Mouse (Mus musculus) ES-Bruce4 (cell line): Measurements from ENCODE around the gene Haao. TPM values are rescaled to one million over a fixed set of nuclear protein-coding genes. Genes with fewer than 3 reads are reported as not detected.

Source experiments
- H3K27ac ChIP-seq: 2 replicates; pipeline ENCODE4 v1.5.1; 2012; ENCODE audit warnings: low read length, inconsistent platforms; ENCODE audit not compliant: insufficient read depth
- H3K27me3 ChIP-seq: 2 replicates; pipeline ENCODE4 v1.6.1; 2012; ENCODE audit warnings: mild to moderate bottlenecking, low read length, inconsistent platforms; ENCODE audit not compliant: control insufficient read depth, poor library complexity, insufficient read depth, severe bottlenecking
- H3K36me3 ChIP-seq: 2 replicates; pipeline ENCODE4 v1.6.1; 2012; ENCODE audit warnings: inconsistent platforms, mild to moderate bottlenecking, low read length, moderate library complexity; ENCODE audit not compliant: control insufficient read depth, poor library complexity, insufficient read depth, severe bottlenecking
- H3K4me1 ChIP-seq: one replicate; pipeline ENCODE4 v1.8.1; 2011; ENCODE audit warnings: low read length; ENCODE audit not compliant: control insufficient read depth, insufficient read depth
- H3K4me3 ChIP-seq: 2 replicates; pipeline ENCODE4 v1.5.1; 2011; ENCODE audit warnings: low read depth, mild to moderate bottlenecking, low read length
- H3K9ac ChIP-seq: 2 replicates; pipeline ENCODE4 v1.6.1; 2012; ENCODE audit warnings: low read depth, mild to moderate bottlenecking, inconsistent platforms; ENCODE audit not compliant: poor library complexity, severe bottlenecking
- H3K9me3 ChIP-seq: replicated peaks from 2 replicates; pipeline ENCODE4 v1.6.1; 2012; ENCODE audit warnings: mild to moderate bottlenecking, low read length, inconsistent platforms; ENCODE audit not compliant: control insufficient read depth, poor library complexity, insufficient read depth, severe bottlenecking
- CTCF ChIP-seq: IDR thresholded peaks from one replicate; pipeline ENCODE4 v1.8.1; 2011; ENCODE audit warnings: low read depth, low read length
- EP300 ChIP-seq: IDR thresholded peaks from 2 replicates; pipeline ENCODE4 v1.6.1; 2011; ENCODE audit warnings: low read depth, low read length; ENCODE audit not compliant: insufficient read depth
- POLR2A ChIP-seq: IDR thresholded peaks from one replicate; pipeline ENCODE4 v1.8.1; 2011; ENCODE audit warnings: low read length; ENCODE audit not compliant: insufficient read depth
- polyA plus RNA-seq: library from polyadenylated mRNA; stranded (reverse); fragments of >200 nt; gene quantifications from 2 replicates; pipeline ENCODE4 v1.2.4, GENCODE M21; 2011; ENCODE audit warnings: low read depth; ENCODE audit not compliant: missing spikeins, insufficient read depth, insufficient read length

The Haao gene
- polyA plus RNA-seq, 1 experiment: 0.55 TPM

GRCm38 (mm10) chr17:83854284-83854918 is 6.6 kb upstream of the Haao start:
- TF ChIP-seq EP300 (no peak), POLR2A (peak; percentile 90), CTCF (no peak)
- H3K27me3 ChIP-seq: no peaks in the 10 kb centered on the region
- peak overlapping the region; percentile 94 for H3K4me3 ChIP-seq

GRCm38 (mm10) chr17:83853831-83854230 is 6.1 kb upstream of the Haao start:
- H3K36me3 ChIP-seq: no peaks in the 10 kb centered on the region
- peak overlapping the region; percentile 94 for H3K4me3 ChIP-seq
- no peaks in the 10 kb centered on the region for H3K4me1 ChIP-seq
- H3K27me3 ChIP-seq: no peaks in the 10 kb centered on the region
- H3K9ac ChIP-seq: 0 out of 2 replicates have a peak overlapping the region, but pooled peaks have one; percentile 18
- TF ChIP-seq EP300 (no peak), CTCF (peak; percentile 35)
- no peak overlapping the region for H3K27ac ChIP-seq
- no peaks in the 10 kb centered on the region for H3K9me3 ChIP-seq

More at GRCm38 (mm10) chr17:83854284-83854918, 6.6 kb upstream of the Haao start:
- Histone ChIP-seq H3K4me1 (no peaks in the 10 kb centered on the region), H3K9ac (no peak overlapping the region), H3K9me3 (no peaks in the 10 kb centered on the region), H3K27ac (no peak overlapping the region), H3K36me3 (no peaks in the 10 kb centered on the region)

- Histone ChIP-seq H3K36me3 (no peaks in the 10 kb centered on the region), H3K27me3 (no peaks in the 10 kb centered on the region), H3K9ac (no peak overlapping the region), H3K4me1 (peaks cover 3% of the 10 kb centered on the region), H3K4me3 (no peak overlapping the region), H3K27ac (no peak overlapping the region), H3K9me3 (no peaks in the 10 kb centered on the region)
- no peak for TF ChIP-seq POLR2A
- TF ChIP-seq EP300: no peak
- no peak for TF ChIP-seq CTCF
Observed at GRCm38 (mm10) chr17:83850864-83851263, 3.1 kb upstream of the Haao start.

GRCm38 (mm10) chr17:83850458-83850857 is 2.7 kb upstream of the Haao start:
- no peak for TF ChIP-seq POLR2A
- peak; percentile 91 for TF ChIP-seq CTCF
- peak overlapping the region; percentile 27 for H3K4me3 ChIP-seq

GRCm38 (mm10) chr17:83849717-83850116 is 2.0 kb upstream of the Haao start:
- Histone ChIP-seq H3K9ac (no peak overlapping the region), H3K4me1 (peaks cover 3% of the 10 kb centered on the region), H3K36me3 (no peaks in the 10 kb centered on the region), H3K27me3 (no peaks in the 10 kb centered on the region), H3K9me3 (no peaks in the 10 kb centered on the region), H3K27ac (no peak overlapping the region), H3K4me3 (no peak overlapping the region)
- TF ChIP-seq CTCF (no peak), EP300 (no peak), POLR2A (no peak)

More at GRCm38 (mm10) chr17:83850458-83850857, 2.7 kb upstream of the Haao start:
- Histone ChIP-seq H3K36me3 (no peaks in the 10 kb centered on the region), H3K27ac (no peak overlapping the region), H3K9ac (0 out of 2 replicates have a peak overlapping the region, but pooled peaks have one; percentile 8), H3K9me3 (no peaks in the 10 kb centered on the region), H3K4me1 (peaks cover 3% of the 10 kb centered on the region), H3K27me3 (no peaks in the 10 kb centered on the region)

- H3K27me3 ChIP-seq: no peaks in the 10 kb centered on the region
- H3K4me1 ChIP-seq: peaks cover 3% of the 10 kb centered on the region
- H3K36me3 ChIP-seq: no peaks in the 10 kb centered on the region
- no peak overlapping the region for H3K27ac ChIP-seq
- no peak overlapping the region for H3K4me3 ChIP-seq
- no peak for TF ChIP-seq CTCF
- TF ChIP-seq POLR2A: no peak
- TF ChIP-seq EP300: no peak
- no peak overlapping the region for H3K9ac ChIP-seq
- H3K9me3 ChIP-seq: no peaks in the 10 kb centered on the region
Observed at GRCm38 (mm10) chr17:83849081-83849675, 1.4 kb upstream of the Haao start.
